Comparison of ENCODE assay signal across 10 mouse cellular contexts in the genomic region with DNA sequence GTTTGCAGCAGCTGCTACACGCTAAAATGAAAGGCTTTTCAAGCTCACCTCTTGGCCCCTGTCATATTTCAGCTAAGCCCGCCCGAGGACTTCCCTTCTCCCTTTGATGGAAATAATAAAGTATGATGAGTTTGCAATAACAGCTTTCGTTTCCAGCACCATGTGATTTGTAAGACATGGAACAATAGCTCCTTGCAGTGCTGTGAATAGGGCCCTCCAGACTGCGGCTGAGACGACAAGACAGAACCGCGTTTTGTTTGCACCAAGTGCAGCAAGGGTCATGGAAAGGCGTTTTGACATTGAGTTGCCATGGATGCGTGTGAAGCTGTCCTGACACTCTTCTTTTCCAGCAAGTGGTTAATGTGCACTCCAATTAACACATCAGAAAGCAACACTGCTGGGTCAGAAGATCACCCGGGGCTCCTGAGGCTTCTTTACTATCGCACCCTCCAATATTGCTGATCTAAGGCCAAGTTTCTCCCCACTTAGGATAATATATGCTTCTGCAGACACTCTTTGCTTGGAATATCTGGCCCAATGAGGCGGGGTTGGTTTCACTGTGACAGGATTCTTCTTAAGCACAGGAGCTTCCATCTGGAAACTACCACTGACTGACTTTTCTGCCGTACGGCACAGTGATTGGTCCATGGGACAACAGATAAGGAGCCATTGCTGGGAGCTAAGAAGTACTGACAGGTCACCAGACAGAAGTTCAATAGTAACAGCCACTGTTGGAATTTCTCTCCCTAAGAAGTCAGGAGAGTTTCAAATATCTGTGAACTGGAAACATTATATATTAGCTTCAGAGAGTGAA.
DNase-seq lines count a peak whose midpoint lies in the region; ATAC-seq lines count a peak whose summit lies in the region.
"Had no signal": no experiment of that assay in that cellular context is flagged by ENCODE, and none has a peak within 500 bp of the region (broad histone marks: within the 10 kb centered on the region; RNA-seq: fewer than 3 reads in every experiment).

No protein-coding gene starts in this region.

- ATAC-seq in embryonic facial prominence, embryonic 11.5 days (replicated peaks; ENCODE audit: insufficient number of reproducible peaks, low FRiP score, low TSS enrichment, low read depth): peak; percentile 65; the same call in 1 of the 2 replicates
- peak; percentile 68; the same call in 1 of the 2 replicates for ATAC-seq in hindbrain, embryonic 16.5 days
- no peak for ATAC-seq in midbrain, embryonic 14.5 days (ENCODE audit: low FRiP score, low TSS enrichment)
- ATAC-seq in erythroid progenitor cell, adult 5-6 weeks (replicated peaks; ENCODE audit: low FRiP score, poor library complexity, severe bottlenecking): no peak

- H3K9ac ChIP-seq in embryonic facial prominence, embryonic 11.5 days (replicated peaks; ENCODE audit: low read length): no peak overlapping the region
- H3K9ac ChIP-seq in hindbrain, embryonic 16.5 days (ENCODE audit: low read depth, low read length): no peak overlapping the region
- no peak overlapping the region for H3K9ac ChIP-seq in midbrain, embryonic 14.5 days (replicated peaks; ENCODE audit: low read length)
- H3K9ac ChIP-seq: embryonic facial prominence, embryonic 13.5 days; heart, embryonic 12.5 days had no signal

- no peak overlapping the region for H3K27ac ChIP-seq in embryonic facial prominence, embryonic 11.5 days (replicated peaks; ENCODE audit: low read depth, low read length)
- H3K27ac ChIP-seq in hindbrain, embryonic 16.5 days (ENCODE audit: low read depth, low read length): no peak overlapping the region
- no peak overlapping the region for H3K27ac ChIP-seq in midbrain, embryonic 14.5 days (replicated peaks; ENCODE audit: low read depth, low read length)
- H3K27ac ChIP-seq: embryonic facial prominence, embryonic 13.5 days had no signal

- H3K27me3 ChIP-seq in embryonic facial prominence, embryonic 11.5 days (ENCODE audit: control insufficient read depth, insufficient read depth, low read length): no peaks in the 10 kb centered on the region
- no peaks in the 10 kb centered on the region for H3K27me3 ChIP-seq in hindbrain, embryonic 16.5 days (replicated peaks; ENCODE audit: control insufficient read depth, insufficient read depth, low read length)
- H3K27me3 ChIP-seq in midbrain, embryonic 14.5 days (ENCODE audit: control insufficient read depth, insufficient read depth, low read length): no peaks in the 10 kb centered on the region
- H3K27me3 ChIP-seq: embryonic facial prominence, embryonic 13.5 days; heart, embryonic 12.5 days had no signal

- no peaks in the 10 kb centered on the region for H3K9me3 ChIP-seq in embryonic facial prominence, embryonic 11.5 days (replicated peaks; ENCODE audit: control insufficient read depth, low read length)
- no peaks in the 10 kb centered on the region for H3K9me3 ChIP-seq in hindbrain, embryonic 16.5 days (ENCODE audit: control insufficient read depth, low read length)
- no peaks in the 10 kb centered on the region for H3K9me3 ChIP-seq in midbrain, embryonic 14.5 days (ENCODE audit: control insufficient read depth, low read length)
- H3K9me3 ChIP-seq: embryonic facial prominence, embryonic 13.5 days; heart, embryonic 12.5 days had no signal

- no peaks in the 10 kb centered on the region for H3K4me1 ChIP-seq in embryonic facial prominence, embryonic 11.5 days (ENCODE audit: control insufficient read depth, insufficient read depth, low read length)
- H3K4me1 ChIP-seq in hindbrain, embryonic 16.5 days (ENCODE audit: control insufficient read depth, insufficient read depth, low read depth, low read length): no peaks in the 10 kb centered on the region
- H3K4me1 ChIP-seq in midbrain, embryonic 14.5 days (ENCODE audit: control insufficient read depth, insufficient read depth, low read length): peaks cover 5% of the 10 kb centered on the region; the same call in 1 of the 2 replicates
- H3K4me1 ChIP-seq: embryonic facial prominence, embryonic 13.5 days; heart, embryonic 12.5 days had no signal

- no peak overlapping the region for H3K4me3 ChIP-seq in embryonic facial prominence, embryonic 11.5 days (ENCODE audit: low read depth, low read length)
- no peak overlapping the region for H3K4me3 ChIP-seq in hindbrain, embryonic 16.5 days (ENCODE audit: low read length)
- no peak overlapping the region for H3K4me3 ChIP-seq in midbrain, embryonic 14.5 days (replicated peaks; ENCODE audit: low read depth, low read length)
- H3K4me3 ChIP-seq: embryonic facial prominence, embryonic 13.5 days; heart, embryonic 12.5 days had no signal

- WGBS in embryonic facial prominence, embryonic 11.5 days: 62% methylated on average over 15 of the region's 15 CpGs
- 15% methylated on average over 15 of the region's 15 CpGs for WGBS in hindbrain, embryonic 16.5 days
- 39% methylated on average over 15 of the region's 15 CpGs for WGBS in midbrain, embryonic 14.5 days

- no peaks in the 10 kb centered on the region for H3K36me3 ChIP-seq in embryonic facial prominence, embryonic 11.5 days (replicated peaks; ENCODE audit: control insufficient read depth, insufficient read depth, low read depth, low read length)
- no peaks in the 10 kb centered on the region for H3K36me3 ChIP-seq in hindbrain, embryonic 16.5 days (ENCODE audit: control insufficient read depth, insufficient read depth, low read length)
- no peaks in the 10 kb centered on the region for H3K36me3 ChIP-seq in midbrain, embryonic 14.5 days (ENCODE audit: control insufficient read depth, insufficient read depth, low read length)
- H3K36me3 ChIP-seq: embryonic facial prominence, embryonic 13.5 days; heart, embryonic 12.5 days had no signal

- no peak overlapping the region for H3K4me2 ChIP-seq in embryonic facial prominence, embryonic 11.5 days (ENCODE audit: low read depth, low read length)
- no peak overlapping the region for H3K4me2 ChIP-seq in hindbrain, embryonic 16.5 days (ENCODE audit: low read length)
- H3K4me2 ChIP-seq in midbrain, embryonic 14.5 days (ENCODE audit: low read length): no peak overlapping the region
- H3K4me2 ChIP-seq: embryonic facial prominence, embryonic 13.5 days; heart, embryonic 12.5 days had no signal

- peak; percentile 71 for DNase-seq in embryo, embryonic 10.5 days (ENCODE audit: low spot score)
- DNase-seq in embryonic facial prominence, embryonic 11.5 days (ENCODE audit: low spot score): no peak
- peak; percentile 52 for DNase-seq in midbrain, embryonic 14.5 days
- no peak for DNase-seq in cerebellum, postnatal 14 days
- DNase-seq in frontal cortex, postnatal 36 days (ENCODE audit: low spot score in 2 of 2): no peak
- DNase-seq: adrenal gland, postnatal 25 days had no signal

Comparison
In these comparisons a context has a peak if more than half of its experiments do, and no peak if none do; other contexts are left out.
1. DNase-seq: peak in embryo, embryonic 10.5 days (single experiment) and midbrain, embryonic 14.5 days (single experiment); none in embryonic facial prominence, embryonic 11.5 days (single experiment), cerebellum, postnatal 14 days (0 of 2) and frontal cortex, postnatal 36 days (0 of 2).
2. ATAC-seq: peak in embryonic facial prominence, embryonic 11.5 days (single experiment) and hindbrain, embryonic 16.5 days (single experiment); none in midbrain, embryonic 14.5 days (single experiment) and erythroid progenitor cell, adult 5-6 weeks (single experiment).